7 mouse cellular contexts compared by ENCODE assay signal in genomic region chr12:11456213-11456612, GRCm38 (mm10). TPM values are rescaled to one million over a fixed set of nuclear protein-coding genes. Genes with fewer than 3 reads are reported as not detected.
DNase-seq lines count a peak whose midpoint lies in the region; ATAC-seq and TF ChIP-seq lines count a peak whose summit lies in the region.

No protein-coding gene starts in this region.

- no peak for TF ChIP-seq POLR2A in lung, adult 2 months (IDR thresholded peaks at IDR 0.05; ENCODE audit: borderline replicate concordance, extremely low read depth, low read depth, low read length)
- no peak for TF ChIP-seq POLR2A in olfactory bulb, adult 2 months (IDR thresholded peaks at IDR 0.05; ENCODE audit: insufficient read depth, low read depth, low read length)

- peak overlapping the region; percentile 51 for H3K9ac ChIP-seq in forebrain, embryonic 11.5 days (ENCODE audit: low read length)

- H3K27ac ChIP-seq in forebrain, embryonic 11.5 days (ENCODE audit: low read depth, low read length): no peak overlapping the region
- peak overlapping the region; percentile 77 for H3K27ac ChIP-seq in limb, embryonic 10.5 days
- no peak overlapping the region for H3K27ac ChIP-seq in olfactory bulb, adult 2 months (ENCODE audit: insufficient read depth, low read depth, low read length)

- no peaks in the 10 kb centered on the region for H3K4me1 ChIP-seq in lung, adult 2 months (ENCODE audit: control insufficient read depth, insufficient read depth, low read length)
- no peaks in the 10 kb centered on the region for H3K4me1 ChIP-seq in forebrain, embryonic 11.5 days (replicated peaks; ENCODE audit: control insufficient read depth, insufficient read depth, low read length)
- H3K4me1 ChIP-seq in limb, embryonic 10.5 days: peaks cover 4% of the 10 kb centered on the region; the same call in 1 of the 2 replicates
- H3K4me1 ChIP-seq in olfactory bulb, adult 2 months (ENCODE audit: control insufficient read depth, insufficient read depth, low read length): peaks cover 8% of the 10 kb centered on the region

- peak overlapping the region; percentile 58 for H3K4me2 ChIP-seq in forebrain, embryonic 11.5 days (ENCODE audit: low read depth, low read length, severe bottlenecking)

- H3K9me3 ChIP-seq in forebrain, embryonic 11.5 days (ENCODE audit: control insufficient read depth, low read length): no peaks in the 10 kb centered on the region
- no peaks in the 10 kb centered on the region for H3K9me3 ChIP-seq in limb, embryonic 10.5 days (replicated peaks)

- H3K27me3 ChIP-seq in forebrain, embryonic 11.5 days (ENCODE audit: control insufficient read depth, insufficient read depth, low read length): no peaks in the 10 kb centered on the region
- 0 out of 2 replicates have a peak, but pooled peaks cover 4% of the 10 kb centered on the region for H3K27me3 ChIP-seq in limb, embryonic 10.5 days (ENCODE audit: low read depth, poor library complexity, severe bottlenecking)

- 4% methylated on average over 11 of the region's 11 CpGs for WGBS in lung, adult 2 months
- 4% methylated on average over 11 of the region's 11 CpGs for WGBS in forebrain, embryonic 11.5 days
- 5% methylated on average over 11 of the region's 11 CpGs for WGBS in limb, embryonic 10.5 days
- 6% methylated on average over 11 of the region's 11 CpGs for WGBS in olfactory bulb, adult 2 months

- DNase-seq in lung, adult 2 months: no peak
- no peak for DNase-seq in lung, adult 18-20 months
- no peak for DNase-seq in forebrain, embryonic 11.5 days (ENCODE audit: low spot score)
- no peak for DNase-seq in limb, embryonic 10.5 days (ENCODE audit: low spot score)
- no peak for DNase-seq in left cerebral cortex, adult 9 months (ENCODE audit: low spot score in 2 of 2)
- DNase-seq in layer of hippocampus, postnatal 14 days (ENCODE audit: low spot score in 2 of 2): no peak

- H3K36me3 ChIP-seq in forebrain, embryonic 11.5 days (ENCODE audit: control insufficient read depth, insufficient read depth, low read length): no peaks in the 10 kb centered on the region
- no peaks in the 10 kb centered on the region for H3K36me3 ChIP-seq in limb, embryonic 10.5 days

- H3K4me3 ChIP-seq in lung, adult 2 months (replicated peaks; ENCODE audit: extremely low read depth, low read depth, low read length): peak overlapping the region; percentile 6
- peak overlapping the region; percentile 38 for H3K4me3 ChIP-seq in forebrain, embryonic 11.5 days (ENCODE audit: low read depth, low read length)
- peak overlapping the region; percentile 57 for H3K4me3 ChIP-seq in limb, embryonic 10.5 days
- peak overlapping the region; percentile 83 for H3K4me3 ChIP-seq in olfactory bulb, adult 2 months (ENCODE audit: insufficient read depth, low read depth, low read length)

- ATAC-seq in forebrain, embryonic 11.5 days (replicated peaks; ENCODE audit: low FRiP score): no peak

- no peak for TF ChIP-seq CTCF in lung, adult 2 months (IDR thresholded peaks at IDR 0.05; ENCODE audit: insufficient read depth, low read length)
- no peak for TF ChIP-seq CTCF in olfactory bulb, adult 2 months (IDR thresholded peaks at IDR 0.05; ENCODE audit: insufficient read depth, low read depth, low read length)

RNA-seq across cellular contexts. Expression of gene Rad51ap2, which starts 0.3 kb away (rescaled TPM):
- polyA plus RNA-seq in lung, adult 2 months (2012; rRNA removed): not detected in 2 replicates
- 0.11 and 0.24 TPM in 2 replicates for polyA plus RNA-seq in forebrain, embryonic 11.5 days (2014; fragmentation: Nextera tagmentation; extraction: Ambion mirVana)
- 0.04 and 0.21 TPM in 2 replicates for polyA plus RNA-seq in limb, embryonic 10.5 days (2016; fragmentation: Nextera tagmentation; extraction: Ambion mirVana)
- not detected in 2 replicates for polyA plus RNA-seq in olfactory bulb, adult 2 months (2012; ENCODE audit: insufficient read depth, insufficient read length, low replicate concordance, missing spikeins)
- under 1 TPM; 0.69 to 0.81 TPM for total RNA-seq in layer of hippocampus, postnatal 14 days (2021)

RNA-seq across cellular contexts. Expression of gene Vsnl1, which starts 19.8 kb away (rescaled TPM):
- 3.7 and 8.2 TPM in 2 replicates for polyA plus RNA-seq in lung, adult 2 months (2012; rRNA removed)
- 0.51 and 0.99 TPM in 2 replicates for polyA plus RNA-seq in forebrain, embryonic 11.5 days (2014; fragmentation: Nextera tagmentation; extraction: Ambion mirVana)
- 0.45 and 0.78 TPM in 2 replicates for polyA plus RNA-seq in limb, embryonic 10.5 days (2016; fragmentation: Nextera tagmentation; extraction: Ambion mirVana)
- polyA plus RNA-seq in olfactory bulb, adult 2 months (2012; ENCODE audit: insufficient read depth, insufficient read length, low replicate concordance, missing spikeins): 181 TPM in 1 of 2 replicates, not detected in the other
- 100 to 1,000 TPM; 377 to 391 TPM for total RNA-seq in layer of hippocampus, postnatal 14 days (2021)

Comparison
In these comparisons a context has a peak if more than half of its experiments do, and no peak if none do; other contexts are left out.
1. H3K4me3 ChIP-seq: peak in every context shown above with its lines; median percentile 83 in olfactory bulb, adult 2 months; 57 in limb, embryonic 10.5 days; 38 in forebrain, embryonic 11.5 days; 6 in lung, adult 2 months.